Mouse (Mus musculus): Measurements from ENCODE around the gene Sh3rf3. TPM values are rescaled to one million over a fixed set of nuclear protein-coding genes. Genes with fewer than 3 reads are reported as not detected.

Sh3rf3 gene
- total RNA-seq, 2 experiments from 2014 or later = 1.5 to 1.8 TPM

DNA sequence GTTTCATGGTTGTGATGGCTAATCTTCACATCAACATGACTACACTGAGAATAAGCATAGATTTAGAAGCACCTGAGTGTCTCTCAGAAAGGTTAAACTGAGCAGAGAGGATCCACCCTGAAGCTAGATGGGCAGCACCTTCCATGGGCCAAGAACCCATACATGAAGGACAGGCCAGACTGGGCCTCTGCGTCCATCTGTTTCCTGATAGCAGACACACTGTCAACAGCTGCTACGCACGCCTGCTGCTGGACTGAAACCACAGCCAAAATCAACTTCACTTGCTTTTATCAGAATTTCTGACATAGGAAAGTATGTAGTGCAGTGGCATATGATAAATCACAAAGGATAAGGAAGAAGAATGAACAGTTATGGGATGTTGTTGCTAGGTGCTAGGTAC lies 366.5 kb downstream of the Sh3rf3 start:
- no peak for DNase-seq

DNA sequence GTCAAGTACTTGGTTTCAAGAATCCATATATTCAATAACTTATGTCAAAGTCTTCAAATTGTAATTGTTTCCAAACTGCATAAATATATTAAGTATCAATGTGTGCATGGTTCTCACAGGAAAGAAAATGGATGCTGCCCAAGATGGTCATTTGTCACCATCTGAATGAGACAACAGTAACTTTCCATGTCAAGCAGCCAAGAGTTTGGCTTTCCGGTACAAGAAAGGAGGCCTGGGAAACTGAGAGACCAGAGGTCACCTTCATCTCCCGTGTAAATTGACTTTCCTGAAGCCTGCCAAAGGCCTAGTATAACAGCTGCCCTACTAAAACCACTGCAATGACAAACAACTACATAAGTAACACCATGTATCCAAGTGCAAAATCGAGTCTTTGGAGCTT lies 369.1 kb downstream of the Sh3rf3 start:
- no peak for DNase-seq

Small RNA genes lying within 50 kb of the gene (microRNA-seq; reads per million reads assigned to microRNA genes)
- gene Gm27672 = 0 reads per million in 2 experiments

Other genes with a start within 250 kb of the Sh3rf3 start
- gene Edar, start 137.7 kb upstream of the Sh3rf3 start, total RNA-seq (2021) = under 1 TPM; 0.41 to 0.43 TPM
- gene Gm17542, start 95.1 kb upstream of the Sh3rf3 start, total RNA-seq (2021) = not detected